Mouse (Mus musculus): ENCODE measurements at regions not wholly inside any gene's neighbourhood (a gene's known extent, or its start where the extent isn't known, plus 50 kb on each side); places are given as distances from the start of the nearest gene placed in this dataset.

GRCm38 (mm10) chr13:97486490-97486889 lies 245.6 kb downstream of the Enc1 start:
- TF ChIP-seq CTCF (conservative IDR thresholded peaks at IDR 0.05; ENCODE audit: insufficient read depth, insufficient read length, low read depth, low read length), result no peak
- no peak for TF ChIP-seq POLR2A (IDR thresholded peaks at IDR 0.05; ENCODE audit: low read depth, low read length)
